Mouse (Mus musculus) layer of hippocampus, adult 18-20 months (tissue): ENCODE measurements around the gene Kat5. TPM values are rescaled to one million over a fixed set of nuclear protein-coding genes. Genes with fewer than 3 reads are reported as not detected.

Source experiments
- DNase-seq, 2 experiments: peaks; one replicate each; pipeline ENCODE4 v3.0.0; 2022; ENCODE audit warnings: low spot score in 2 of 2
- long read RNA-seq: library from polyadenylated mRNA; stranded (forward); transcript quantifications from one replicate; pipeline ENCODE4 v2.0.0, GENCODE M21; 2021
- total RNA-seq, 2 experiments: library from RNA; stranded (reverse); gene quantifications; 2 replicates each; pipeline ENCODE4 v1.2.3; 2021

The Kat5 gene
- 10 to 100 TPM; 78.7 to 86.3 TPM for total RNA-seq
- long read RNA-seq, transcript Kat5-201 (14 exons, 2,154 nt): minor isoform, 11 of 72 reads
- long read RNA-seq, transcript Kat5-206 (13 exons, 1,386 nt): major isoform, 12 of 72 reads
- long read RNA-seq, transcript Kat5-202 (12 exons, 1,905 nt): minor isoform, 7 of 72 reads
- long read RNA-seq, transcript Kat5-211 (11 exons, 1,960 nt): minor isoform, 9 of 72 reads
- long read RNA-seq, partial matches to known transcripts: 22 of 72 reads
- long read RNA-seq, other reads (novel, unspliced or antisense): 11 of 72 reads

DNA sequence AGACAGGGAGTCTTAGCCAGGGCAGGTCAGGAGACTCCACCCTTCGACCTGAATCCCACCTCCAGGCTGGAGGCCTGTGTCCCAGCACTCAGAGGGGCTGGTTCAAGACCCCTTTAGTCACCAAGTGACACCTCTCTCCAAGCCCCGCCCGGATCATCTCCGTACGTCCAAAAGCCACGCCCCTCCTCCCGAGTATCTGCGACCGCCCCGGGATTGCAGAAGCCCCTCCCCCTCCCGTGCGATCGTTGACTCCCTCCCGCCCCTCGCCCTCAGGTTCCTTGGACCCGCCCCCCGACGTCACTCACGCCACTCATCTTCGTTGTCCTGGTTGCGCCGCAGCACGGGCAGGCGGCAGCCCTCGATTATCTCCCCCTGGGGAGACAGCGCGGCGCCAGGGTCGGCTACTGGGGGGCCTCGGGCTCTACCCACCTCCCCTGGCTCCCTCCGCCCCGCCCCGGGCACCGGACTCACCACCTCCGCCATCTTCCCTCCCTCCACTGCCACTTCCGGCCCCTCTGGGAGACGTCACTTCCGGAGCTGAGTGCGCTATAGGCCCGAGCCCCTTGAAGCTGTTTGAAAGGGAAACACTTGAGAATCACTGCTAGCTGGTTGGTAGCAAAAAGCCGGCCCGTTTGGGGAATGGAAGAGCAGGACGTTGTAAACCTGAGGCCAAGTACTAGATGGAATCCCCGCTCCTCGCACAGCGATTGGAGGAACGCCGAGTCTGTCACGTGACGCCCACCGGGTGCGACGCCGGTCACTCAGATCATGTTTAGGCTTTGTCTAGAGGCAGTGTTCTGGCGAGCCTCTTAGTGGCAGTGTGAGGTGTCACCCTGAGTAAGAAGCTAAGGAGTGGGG, at the start of gene Kat5:
Gene Kat5 (minus strand): TSS at position 691 of the 858 bp plus-strand sequence.
- DNase-seq: peak; percentile 90 to 95

- DNase-seq: no peak
Measured at GRCm38 (mm10) chr19:5654720-5655298, 44.8 kb upstream of the Kat5 start.

GRCm38 (mm10) chr19:5653969-5654719, 44.1 kb upstream of the Kat5 start:
- DNase-seq: no peak

DNA sequence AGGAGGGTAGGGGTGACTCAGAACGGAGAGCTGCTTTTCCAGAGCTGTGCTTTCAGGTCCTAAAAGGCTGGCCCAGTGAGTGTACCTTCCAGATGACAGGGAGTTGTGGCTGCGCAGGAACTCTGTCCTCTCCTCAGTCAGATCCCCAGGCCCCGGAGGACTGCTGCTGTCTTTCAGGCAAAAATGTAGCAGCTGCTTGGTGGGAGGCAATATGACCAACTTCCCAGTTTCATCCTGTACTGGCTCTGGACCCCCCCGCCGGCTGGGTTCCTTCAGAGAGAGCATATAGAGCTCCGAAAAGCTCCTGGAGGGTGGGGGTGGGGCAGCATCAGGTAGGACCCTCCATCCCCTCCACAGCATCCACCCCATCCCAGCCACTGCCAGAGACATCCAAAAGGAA, 42.5 kb upstream of the Kat5 start:
- no peak for DNase-seq

- no peak for DNase-seq
Measured at GRCm38 (mm10) chr19:5651502-5652274, 41.7 kb upstream of the Kat5 start.

- no peak for DNase-seq
Measured at GRCm38 (mm10) chr19:5649298-5649741, 39.3 kb upstream of the Kat5 start.

- peak; percentile 77 to 83 for DNase-seq
Measured at GRCm38 (mm10) chr19:5648401-5649297, 38.6 kb upstream of the Kat5 start.

DNA sequence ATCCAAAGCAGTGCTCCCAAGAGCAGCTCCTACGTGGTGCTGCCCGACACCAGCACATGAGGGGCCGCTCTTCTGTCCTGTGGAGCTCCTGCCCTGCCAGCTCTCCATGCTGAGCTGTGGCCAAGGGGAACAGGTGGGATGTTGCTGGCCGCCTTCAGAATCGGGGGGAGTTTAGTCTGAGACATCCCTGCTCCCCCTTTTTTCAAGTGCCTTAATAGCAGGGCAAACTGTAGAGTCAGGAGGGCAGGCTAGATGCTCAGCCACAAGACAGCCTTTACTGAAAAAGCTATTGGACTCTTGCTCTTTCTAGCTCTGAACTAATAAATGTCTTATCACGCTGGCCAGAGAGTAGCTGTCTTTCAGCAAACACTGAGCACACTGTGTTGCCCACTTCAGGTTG, 37.8 kb upstream of the Kat5 start:
- no peak for DNase-seq

GRCm38 (mm10) chr19:5646731-5647330, 36.8 kb upstream of the Kat5 start:
- DNase-seq: no peak

DNA sequence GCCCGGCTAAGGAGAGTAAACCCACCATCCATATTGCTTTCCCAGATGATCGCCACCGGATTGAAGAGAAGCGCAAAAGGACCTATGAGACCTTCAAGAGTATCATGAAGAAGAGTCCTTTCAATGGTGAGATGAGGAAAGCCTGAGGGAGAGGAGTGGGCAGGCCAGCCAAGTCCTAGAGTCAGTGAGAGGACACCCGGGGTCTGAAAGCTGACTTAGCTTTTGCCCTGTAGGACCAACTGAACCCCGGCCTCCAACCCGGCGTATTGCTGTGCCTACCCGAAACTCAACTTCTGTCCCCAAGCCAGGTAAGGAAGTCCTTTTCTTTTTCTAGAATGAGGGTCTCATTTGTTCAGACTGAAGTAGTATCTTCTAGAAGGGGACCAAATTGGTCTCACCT, 35.2 kb upstream of the Kat5 start:
- DNase-seq: no peak

DNA sequence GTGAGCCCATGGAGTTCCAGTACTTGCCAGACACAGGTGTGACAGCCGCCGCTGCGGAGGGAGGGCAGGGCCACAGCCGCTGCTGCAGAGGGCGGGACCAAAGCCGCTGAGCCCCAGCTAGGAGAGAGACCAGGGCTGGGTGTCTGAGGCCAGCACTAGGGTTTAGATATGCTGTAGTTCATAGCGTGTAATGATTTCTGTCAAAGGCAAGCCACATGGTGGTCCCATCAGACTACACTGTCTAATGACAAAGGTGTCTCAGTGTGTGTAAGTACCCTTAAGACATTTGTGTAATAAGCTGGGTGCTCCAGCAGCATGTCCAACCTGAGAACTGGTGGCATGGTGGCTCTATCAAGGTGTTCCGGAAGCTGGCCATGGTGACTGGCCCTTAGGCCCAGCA, 31.6 kb upstream of the Kat5 start:
- no peak for DNase-seq

DNA sequence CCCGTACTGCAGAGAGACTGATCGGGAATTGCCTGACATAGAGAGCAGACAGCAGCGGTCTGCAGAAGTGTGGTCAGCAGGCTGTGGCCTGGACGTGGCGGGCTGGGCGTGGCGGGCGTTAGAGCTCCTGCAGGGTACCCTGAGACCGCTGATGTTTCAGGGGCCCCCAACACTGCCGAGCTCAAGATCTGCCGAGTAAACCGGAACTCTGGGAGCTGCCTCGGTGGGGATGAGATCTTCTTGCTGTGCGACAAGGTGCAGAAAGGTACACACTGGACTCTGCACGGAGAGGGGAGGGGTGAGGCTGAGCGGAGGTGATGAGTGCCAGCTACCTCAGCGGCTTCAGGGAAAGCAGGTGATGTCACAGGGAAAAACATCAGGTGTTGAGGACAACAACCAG, 31.0 kb upstream of the Kat5 start:
- no peak for DNase-seq

DNA sequence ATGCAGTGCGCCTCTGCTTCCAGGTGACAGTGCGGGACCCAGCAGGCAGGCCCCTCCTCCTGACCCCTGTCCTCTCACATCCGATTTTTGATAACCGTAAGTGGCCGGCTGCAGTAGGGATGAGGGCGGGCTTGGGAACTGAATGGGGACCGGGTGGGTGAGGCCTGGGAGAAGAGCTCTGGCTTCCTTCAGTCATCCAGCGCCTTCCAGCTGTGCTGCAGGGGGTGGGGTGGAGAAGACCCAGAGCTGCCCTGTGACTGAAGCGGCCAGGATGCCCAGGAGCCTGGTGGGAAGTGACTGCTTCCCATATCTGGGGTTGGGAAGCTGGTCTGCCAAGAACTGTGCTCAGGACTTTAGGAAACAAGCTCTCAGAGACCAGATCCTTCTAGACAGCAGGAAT, 30.3 kb upstream of the Kat5 start:
- no peak for DNase-seq

- no peak for DNase-seq
Measured at GRCm38 (mm10) chr19:5638416-5639005, 28.5 kb upstream of the Kat5 start.

DNA sequence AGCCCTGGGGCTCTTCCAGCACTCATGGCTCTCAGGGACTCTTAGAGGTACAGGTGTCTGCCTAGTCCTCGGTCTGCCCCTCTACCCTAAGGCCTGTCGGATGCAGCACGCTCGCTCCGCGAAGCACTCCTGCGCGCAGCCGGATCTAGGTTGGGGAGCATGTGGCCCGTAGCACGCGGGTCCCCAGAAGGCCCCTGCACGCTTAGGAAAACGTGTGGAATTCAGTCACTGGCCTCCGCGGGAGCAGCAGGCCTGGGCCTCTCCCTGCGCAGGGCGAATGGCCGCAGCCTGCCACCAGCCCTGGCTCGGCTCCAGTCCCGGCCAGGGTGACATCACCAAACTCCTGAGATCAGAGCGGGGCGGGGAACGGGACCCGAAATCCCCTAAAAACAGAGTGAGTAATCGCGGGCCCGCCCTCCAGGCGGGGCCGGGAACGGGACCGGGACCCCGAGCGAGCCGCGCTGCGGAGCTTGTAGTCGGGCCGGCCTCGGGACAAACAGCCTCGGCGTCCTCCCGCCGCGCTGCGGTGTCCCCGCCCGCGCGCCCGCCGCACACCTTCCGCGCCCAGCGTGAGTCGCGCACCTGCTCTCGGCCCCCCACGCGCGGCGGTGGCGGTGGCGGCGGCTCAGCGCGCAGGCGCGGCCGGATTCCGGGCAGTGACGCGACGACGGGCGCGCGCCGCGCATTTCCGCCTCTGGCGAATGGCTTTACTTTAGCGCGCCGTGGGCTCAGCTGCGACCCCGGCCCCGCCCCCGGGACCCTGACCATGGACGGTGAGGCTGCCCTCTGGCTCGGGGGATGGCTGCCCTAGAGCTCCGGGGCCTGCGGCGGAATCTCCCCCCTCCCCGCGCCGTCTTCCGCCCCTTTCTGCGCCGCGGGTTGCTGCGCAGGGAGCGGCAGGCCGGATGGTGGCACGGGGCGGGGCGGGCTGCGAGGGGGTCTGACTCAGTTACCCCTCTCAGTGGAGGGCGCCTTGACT, 27.3 kb upstream of the Kat5 start, which contains the start of gene Rela:
Gene Rela (plus strand): TSS at position 415 of the 979 bp plus-strand sequence.
- peak; percentile 81 to 89 for DNase-seq

- DNase-seq: peak in 1 of 2 experiments; percentile 73
Measured at GRCm38 (mm10) chr19:5636571-5637041, 26.6 kb upstream of the Kat5 start.

- DNase-seq: no peak
Measured at GRCm38 (mm10) chr19:5636036-5636570, 26.1 kb upstream of the Kat5 start.
